In genomic region chr6:27800881-27801572, GRCm38 (mm10) we compare ENCODE assay signal across 23 mouse cellular contexts.
"Had no signal": no experiment of that assay in that cellular context is flagged by ENCODE, and none has a peak within 500 bp of the region (broad histone marks: within the 10 kb centered on the region; RNA-seq: fewer than 3 reads in every experiment).

No protein-coding gene starts in this region.

- ATAC-seq: liver, embryonic 12.5 days had no signal

- H3K9me3 ChIP-seq: kidney, embryonic 15.5 days; liver, embryonic 12.5 days; liver, embryonic 15.5 days; lung, embryonic 15.5 days; megakaryocyte, embryonic 14.5 days had no signal

- H3K4me1 ChIP-seq: kidney, embryonic 15.5 days; liver, embryonic 12.5 days; liver, embryonic 15.5 days; lung, embryonic 15.5 days; megakaryocyte, embryonic 14.5 days had no signal

- H3K4me3 ChIP-seq: kidney, embryonic 15.5 days; left cerebral cortex, adult 2 months; liver, embryonic 12.5 days; liver, embryonic 15.5 days; lung, embryonic 15.5 days; megakaryocyte, embryonic 14.5 days had no signal

- H3K4me2 ChIP-seq: kidney, embryonic 15.5 days; liver, embryonic 12.5 days; liver, embryonic 15.5 days; lung, embryonic 15.5 days; midbrain, embryonic 11.5 days had no signal

- H3K27ac ChIP-seq: kidney, embryonic 15.5 days; left cerebral cortex, adult 2 months; liver, embryonic 12.5 days; liver, embryonic 15.5 days; lung, embryonic 15.5 days; stomach, postnatal 0 days had no signal

- H3K36me3 ChIP-seq: kidney, embryonic 15.5 days; liver, embryonic 12.5 days; liver, embryonic 15.5 days; lung, embryonic 15.5 days had no signal

- DNase-seq: kidney, adult 11 months; kidney, adult 8-10 months; kidney, postnatal 10 days; kidney, postnatal 36 days; layer of hippocampus, postnatal 36 days; lung, adult 18-20 months; lung, postnatal 10 days; lung, postnatal 36 days; midbrain, embryonic 14.5 days; right cerebral cortex, adult 18-20 months; right cerebral cortex, postnatal 14 days; right cerebral cortex, postnatal 4 days; thymus, adult 2 months; thymus, postnatal 14 days; thymus, postnatal 4 days had no signal

- H3K27me3 ChIP-seq: kidney, embryonic 15.5 days; liver, embryonic 12.5 days; liver, embryonic 15.5 days; lung, embryonic 15.5 days; megakaryocyte, embryonic 14.5 days had no signal

- H3K9ac ChIP-seq: kidney, embryonic 15.5 days; liver, embryonic 12.5 days; liver, embryonic 15.5 days; lung, embryonic 15.5 days had no signal
